ENCODE assay signal across 18 mouse cellular contexts in the genomic region with DNA sequence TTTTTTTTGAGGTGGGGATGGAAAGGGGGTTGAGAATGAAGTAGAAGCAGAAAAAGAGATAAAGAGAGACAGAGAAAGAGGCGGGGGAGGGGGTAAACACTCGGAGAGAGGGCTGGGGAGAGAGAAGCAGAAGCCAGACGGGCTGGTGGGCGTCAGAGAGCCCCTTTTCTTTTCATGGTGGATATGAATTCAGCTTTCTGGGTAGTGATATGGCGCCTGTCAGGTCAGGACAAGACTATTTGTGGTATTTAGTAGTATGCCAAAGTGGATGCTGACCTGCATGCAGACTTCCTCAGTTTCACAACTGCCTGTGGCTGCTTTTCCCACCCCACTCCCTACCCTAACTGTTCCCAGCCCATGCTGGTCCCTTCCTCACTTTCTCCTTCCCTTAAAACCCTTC. TPM values are rescaled to one million over a fixed set of nuclear protein-coding genes. Genes with fewer than 3 reads are reported as not detected.
"Had no signal": no experiment of that assay in that cellular context is flagged by ENCODE, and none has a peak within 500 bp of the region (broad histone marks: within the 10 kb centered on the region; RNA-seq: fewer than 3 reads in every experiment).

No protein-coding gene starts in this region.

- DNase-seq: kidney, adult 9 months; kidney, postnatal 4 days; liver; liver, embryonic 13.5 days; liver, postnatal 0 days; lung, postnatal 14 days; right cerebral cortex, postnatal 14 days; thymus, postnatal 4 days had no signal

- H3K9me3 ChIP-seq: limb, embryonic 12.5 days; liver, embryonic 13.5 days; lung, embryonic 15.5 days; neural tube, embryonic 13.5 days had no signal

- H3K4me3 ChIP-seq: layer of hippocampus, adult 2 months; limb, embryonic 12.5 days; liver, embryonic 13.5 days had no signal

- H3K27ac ChIP-seq: kidney, postnatal 0 days; layer of hippocampus, adult 2 months; limb, embryonic 12.5 days; liver, embryonic 13.5 days; lung, embryonic 15.5 days; macrophage; neural tube, embryonic 13.5 days had no signal

- ATAC-seq: liver, postnatal 0 days had no signal

- H3K36me3 ChIP-seq: limb, embryonic 12.5 days; liver, embryonic 13.5 days; lung, embryonic 15.5 days; neural tube, embryonic 13.5 days had no signal

- H3K9ac ChIP-seq: limb, embryonic 12.5 days; liver, embryonic 13.5 days; liver, postnatal 0 days; lung, embryonic 15.5 days; neural tube, embryonic 13.5 days had no signal

RNA-seq across cellular contexts. Expression of a gene that starts 1.7 kb away (rescaled TPM):
- total RNA-seq: layer of hippocampus, adult 2 months; layer of hippocampus, postnatal 10 days; left cerebral cortex, postnatal 36 days; monocyte, adult 5-6 weeks had no signal
- polyA plus RNA-seq: limb, embryonic 12.5 days; midbrain, embryonic 14.5 days; neural tube, embryonic 13.5 days had no signal
